Mouse (Mus musculus) C2C12 (cell line): ENCODE measurements around the gene Arl15. TPM values are rescaled to one million over a fixed set of nuclear protein-coding genes. Genes with fewer than 3 reads are reported as not detected.

Experiments used
- H3K27me3 ChIP-seq: one replicate; pipeline ENCODE4 v1.6.1; 2011; ENCODE audit not compliant: control insufficient read depth, insufficient read depth, insufficient read length
- H3K36me3 ChIP-seq: one replicate; pipeline ENCODE4 v1.6.1; 2011; ENCODE audit not compliant: control insufficient read depth, insufficient read depth
- H3K4me3 ChIP-seq: one replicate; pipeline ENCODE4 v1.5.1; 2011; ENCODE audit warnings: mild to moderate bottlenecking, control low read depth; ENCODE audit not compliant: poor library complexity, insufficient read depth, severe bottlenecking
- H3K79me2 ChIP-seq: one replicate; pipeline ENCODE4 v1.6.1; 2011; ENCODE audit not compliant: control insufficient read depth, insufficient read depth
- H3K79me3 ChIP-seq: one replicate; pipeline ENCODE4 v1.6.1; 2011; ENCODE audit warnings: low read depth, control low read depth
- H3ac ChIP-seq: one replicate; pipeline ENCODE3; 2011; ENCODE audit warnings: low read depth; ENCODE audit not compliant: control insufficient read depth, insufficient read length
- CEBPB ChIP-seq: IDR thresholded peaks from one replicate; pipeline ENCODE4 v1.6.1; 2011; ENCODE audit warnings: low read depth, mild to moderate bottlenecking, control low read depth, moderate library complexity
- CTCF ChIP-seq: IDR thresholded peaks from one replicate; pipeline ENCODE4 v1.5.1; 2011; ENCODE audit not compliant: control insufficient read depth, insufficient read depth, insufficient read length
- FOSL1 ChIP-seq: IDR thresholded peaks from one replicate; pipeline ENCODE4 v1.8.0; 2011; ENCODE audit warnings: mild to moderate bottlenecking, low read length; ENCODE audit not compliant: poor library complexity, insufficient read depth, severe bottlenecking
- MAX ChIP-seq: IDR thresholded peaks from one replicate; pipeline ENCODE4 v1.6.1; 2011; ENCODE audit warnings: mild to moderate bottlenecking, control low read depth
- MYOD1 ChIP-seq: IDR thresholded peaks from one replicate; pipeline ENCODE4 v1.6.1; 2011; ENCODE audit warnings: low read depth; ENCODE audit not compliant: control insufficient read depth, insufficient read length
- MYOG ChIP-seq: IDR thresholded peaks from one replicate; pipeline ENCODE4 v1.6.1; 2011; ENCODE audit not compliant: control insufficient read depth, insufficient read length; ENCODE audit errors: extremely low read depth
- USF1 ChIP-seq: IDR thresholded peaks from one replicate; pipeline ENCODE4 v1.6.1; 2011; ENCODE audit warnings: low read depth, mild to moderate bottlenecking, control low read depth, moderate library complexity
- polyA plus RNA-seq: library from polyadenylated mRNA; unstranded; fragments of >200 nt; fragmentation: generic; extraction: Trizol; gene quantifications from one replicate; pipeline ENCODE4 v1.2.1, GENCODE M21; 2012; ENCODE audit warnings: missing spikeins

Gene Arl15
- polyA plus RNA-seq, 1 experiment: 3.5 TPM

- Histone ChIP-seq H3K36me3 (no peaks in the 10 kb centered on the region), H3K4me3 (no peak overlapping the region), H3K27me3 (no peaks in the 10 kb centered on the region), H3K79me2 (no peaks in the 10 kb centered on the region), H3K79me3 (no peaks in the 10 kb centered on the region), H3ac (no peak overlapping the region)
- TF ChIP-seq MYOG (no peak), CTCF (no peak), USF1 (no peak), CEBPB (no peak), FOSL1 (no peak), MYOD1 (no peak), MAX (no peak)
These were observed 121.4 kb downstream of the Arl15 start for GRCm38 (mm10) chr13:113915700-113916099.

GRCm38 (mm10) chr13:113916761-113917160, 122.5 kb downstream of the Arl15 start:
- no peak overlapping the region for H3K4me3 ChIP-seq
- no peaks in the 10 kb centered on the region for H3K79me3 ChIP-seq
- no peaks in the 10 kb centered on the region for H3K79me2 ChIP-seq
- H3K36me3 ChIP-seq: no peaks in the 10 kb centered on the region
- H3ac ChIP-seq: no peak overlapping the region
- no peak for TF ChIP-seq CTCF
- no peak for TF ChIP-seq FOSL1
- TF ChIP-seq MYOD1: no peak
- no peak for TF ChIP-seq MAX
- TF ChIP-seq MYOG: no peak
- no peak for TF ChIP-seq USF1
- no peak for TF ChIP-seq CEBPB
- H3K27me3 ChIP-seq: no peaks in the 10 kb centered on the region

GRCm38 (mm10) chr13:113917376-113917775, 123.1 kb downstream of the Arl15 start:
- Histone ChIP-seq H3K36me3 (no peaks in the 10 kb centered on the region), H3K79me3 (no peaks in the 10 kb centered on the region), H3K27me3 (no peaks in the 10 kb centered on the region), H3K79me2 (no peaks in the 10 kb centered on the region), H3ac (no peak overlapping the region), H3K4me3 (no peak overlapping the region)
- TF ChIP-seq CTCF: no peak
- no peak for TF ChIP-seq CEBPB
- TF ChIP-seq FOSL1: no peak
- no peak for TF ChIP-seq MAX
- TF ChIP-seq MYOG: no peak
- no peak for TF ChIP-seq USF1
- no peak for TF ChIP-seq MYOD1

- Histone ChIP-seq H3K4me3 (no peak overlapping the region), H3K27me3 (no peaks in the 10 kb centered on the region), H3K79me3 (no peaks in the 10 kb centered on the region), H3K79me2 (no peaks in the 10 kb centered on the region), H3ac (no peak overlapping the region), H3K36me3 (no peaks in the 10 kb centered on the region)
- TF ChIP-seq USF1 (no peak), FOSL1 (no peak), CEBPB (no peak), MYOD1 (no peak), MYOG (no peak)
These were observed 123.6 kb downstream of the Arl15 start for GRCm38 (mm10) chr13:113917868-113918411.

- H3ac ChIP-seq: no peak overlapping the region
- no peaks in the 10 kb centered on the region for H3K79me2 ChIP-seq
- no peaks in the 10 kb centered on the region for H3K27me3 ChIP-seq
- H3K4me3 ChIP-seq: no peak overlapping the region
- TF ChIP-seq USF1 (no peak), MAX (no peak), MYOD1 (no peak), CEBPB (no peak), CTCF (no peak), FOSL1 (no peak), MYOG (no peak)
- no peaks in the 10 kb centered on the region for H3K79me3 ChIP-seq
- no peaks in the 10 kb centered on the region for H3K36me3 ChIP-seq
These were observed 124.4 kb downstream of the Arl15 start for GRCm38 (mm10) chr13:113918668-113919067.

- TF ChIP-seq MYOG (no peak), MAX (no peak)
- H3K36me3 ChIP-seq: no peaks in the 10 kb centered on the region
- H3ac ChIP-seq: no peak overlapping the region
- H3K4me3 ChIP-seq: no peak overlapping the region
- no peaks in the 10 kb centered on the region for H3K79me3 ChIP-seq
- no peaks in the 10 kb centered on the region for H3K79me2 ChIP-seq
- no peaks in the 10 kb centered on the region for H3K27me3 ChIP-seq
These were observed 141.4 kb downstream of the Arl15 start for GRCm38 (mm10) chr13:113935697-113936096.
